Mouse (Mus musculus) limb, embryonic 11.5 days (tissue): ENCODE measurements around the gene Atg101. TPM values are rescaled to one million over a fixed set of nuclear protein-coding genes. Genes with fewer than 3 reads are reported as not detected.

Experiments
- ATAC-seq: fragments of 200-750 bp; cut with Nextera tagmentation; 2 replicates; pipeline ENCODE4 v1.8.0; 2017; ENCODE audit warnings: low read depth; ENCODE audit not compliant: insufficient number of reproducible peaks, low FRiP score, low TSS enrichment
- DNase-seq: peaks from one replicate; pipeline ENCODE4 v3.0.0-alpha.2; 2015; ENCODE audit warnings: low spot score
- H3K27ac ChIP-seq: fragments of 300-500 bp; sonication (generic); replicated peaks from 2 replicates; pipeline ENCODE4 v1.5.1; 2014; ENCODE audit warnings: low read depth, mild to moderate bottlenecking, low read length
- H3K27me3 ChIP-seq: fragments of 300-500 bp; sonication (generic); 2 replicates; pipeline ENCODE4 v1.6.1; 2014; ENCODE audit warnings: mild to moderate bottlenecking, low read length, mixed read lengths; ENCODE audit not compliant: control insufficient read depth, insufficient read depth
- H3K36me3 ChIP-seq: fragments of 300-500 bp; sonication (generic); 2 replicates; pipeline ENCODE4 v1.6.1; 2014; ENCODE audit warnings: mild to moderate bottlenecking, low read length, moderate library complexity, mixed read lengths; ENCODE audit not compliant: control insufficient read depth, insufficient read depth
- H3K4me1 ChIP-seq: fragments of 300-500 bp; sonication (generic); 2 replicates; pipeline ENCODE4 v1.6.1; 2014; ENCODE audit warnings: low read length, mixed read lengths; ENCODE audit not compliant: control insufficient read depth, insufficient read depth
- H3K4me2 ChIP-seq: fragments of 300-500 bp; sonication (generic); 2 replicates; pipeline ENCODE4 v1.6.1; 2014; ENCODE audit warnings: low read depth, mild to moderate bottlenecking, moderate library complexity; ENCODE audit not compliant: severe bottlenecking
- H3K4me3 ChIP-seq: fragments of 300-500 bp; sonication (generic); 2 replicates; pipeline ENCODE4 v1.5.1; 2014; ENCODE audit warnings: low read depth, low read length
- H3K9ac ChIP-seq: fragments of 300-500 bp; sonication (generic); 2 replicates; pipeline ENCODE4 v1.6.1; 2014; ENCODE audit warnings: mild to moderate bottlenecking, low read length
- H3K9me3 ChIP-seq: fragments of 300-500 bp; sonication (generic); 2 replicates; pipeline ENCODE4 v1.6.1; 2016; ENCODE audit warnings: low read length; ENCODE audit not compliant: control insufficient read depth
- WGBS: fragments of 180-500 bp; shearing (Covaris S2); extraction: QIAGEN DNeasy Blood & Tissue Kit; methylation state at CpG from one replicate; pipeline ENCODE4 v1.1.7; 2014; 5-methylcytosine and 5-hydroxymethylcytosine counted together
- polyA plus RNA-seq: library from polyadenylated mRNA; unstranded; fragments of >200 nt; fragmentation: Nextera tagmentation; extraction: Ambion mirVana; gene quantifications from 2 replicates; pipeline ENCODE4 v1.2.1, GENCODE M21; 2014

The Atg101 gene
- polyA plus RNA-seq, 1 experiment from 2014 or later, result 73.1 TPM

- H3K9ac ChIP-seq, result no peak overlapping the region
- no peak overlapping the region for H3K4me3 ChIP-seq
- ATAC-seq (no peak), DNase-seq (no peak)
- H3K27me3 ChIP-seq, result 0 out of 2 replicates have a peak, but pooled peaks cover 2% of the 10 kb centered on the region
- no peak overlapping the region for H3K4me2 ChIP-seq
- H3K27ac ChIP-seq, result no peak overlapping the region
- WGBS, result 85% methylated on average over 5 of the region's 5 CpGs
- H3K4me1 ChIP-seq, result peaks cover 11% of the 10 kb centered on the region
- no peaks in the 10 kb centered on the region; the same call in 1 of the 2 replicates for H3K36me3 ChIP-seq
- no peaks in the 10 kb centered on the region for H3K9me3 ChIP-seq
Observed at GRCm38 (mm10) chr15:101251930-101252329, 32.1 kb upstream of the Atg101 start.

- peaks cover 11% of the 10 kb centered on the region for H3K4me1 ChIP-seq
Observed at GRCm38 (mm10) chr15:101252614-101253013, 31.5 kb upstream of the Atg101 start.

GRCm38 (mm10) chr15:101253563-101253885 lies 30.5 kb upstream of the Atg101 start:
- ATAC-seq (no peak), DNase-seq (no peak)
- H3K9me3 ChIP-seq, result no peaks in the 10 kb centered on the region
- no peak overlapping the region for H3K27ac ChIP-seq
- H3K4me3 ChIP-seq, result peak overlapping the region; percentile 58
- peak overlapping the region; percentile 79; the same call in 1 of the 2 replicates for H3K9ac ChIP-seq
- H3K27me3 ChIP-seq, result 0 out of 2 replicates have a peak, but pooled peaks cover 2% of the 10 kb centered on the region
- no peaks in the 10 kb centered on the region; the same call in 1 of the 2 replicates for H3K36me3 ChIP-seq
- peaks cover 11% of the 10 kb centered on the region for H3K4me1 ChIP-seq
- WGBS, result 36% methylated on average over 3 of the region's 3 CpGs
- peak overlapping the region; percentile 94 for H3K4me2 ChIP-seq

More at GRCm38 (mm10) chr15:101252614-101253013, 31.5 kb upstream of the Atg101 start:
- no peak overlapping the region for H3K4me3 ChIP-seq
- no peak for DNase-seq
- H3K27me3 ChIP-seq, result 0 out of 2 replicates have a peak, but pooled peaks cover 2% of the 10 kb centered on the region
- no peaks in the 10 kb centered on the region; the same call in 1 of the 2 replicates for H3K36me3 ChIP-seq
- WGBS, result 87% methylated on average over 6 of the region's 6 CpGs
- no peak for ATAC-seq
- no peaks in the 10 kb centered on the region for H3K9me3 ChIP-seq
- no peak overlapping the region for H3K9ac ChIP-seq
- H3K27ac ChIP-seq, result no peak overlapping the region
- H3K4me2 ChIP-seq, result no peak overlapping the region

- Histone ChIP-seq H3K36me3 (no peaks in the 10 kb centered on the region; the same call in 1 of the 2 replicates), H3K4me1 (peaks cover 11% of the 10 kb centered on the region), H3K9me3 (no peaks in the 10 kb centered on the region), H3K27ac (no peak within 1 kb of the TSS), H3K4me3 (peak within 1 kb of the TSS; percentile 58), H3K27me3 (0 out of 2 replicates have a peak, but pooled peaks cover 2% of the 10 kb centered on the region), H3K4me2 (peak within 1 kb of the TSS; percentile 94), H3K9ac (peak within 1 kb of the TSS; percentile 79)
- DNase-seq (peak; percentile 65), ATAC-seq (0 out of 2 replicates have a peak, but pooled peaks have one; percentile 28)
- WGBS, result 1% methylated on average over 60 of the region's 82 CpGs
Observed at GRCm38 (mm10) chr15:101253886-101254795, 29.9 kb upstream of the Atg101 start, which contains the start of gene Nr4a1. Nr4a1 (plus strand) TSS chr15:101254269.

GRCm38 (mm10) chr15:101255842-101256462 lies 28.1 kb upstream of the Atg101 start:
- Histone ChIP-seq H3K4me2 (no peak overlapping the region), H3K36me3 (no peaks in the 10 kb centered on the region; the same call in 1 of the 2 replicates), H3K9me3 (no peaks in the 10 kb centered on the region), H3K27ac (no peak overlapping the region), H3K4me3 (no peak overlapping the region), H3K4me1 (peaks cover 11% of the 10 kb centered on the region), H3K27me3 (0 out of 2 replicates have a peak, but pooled peaks cover 2% of the 10 kb centered on the region), H3K9ac (no peak overlapping the region)
- DNase-seq, result no peak
- no peak for ATAC-seq
- WGBS, result 89% methylated on average over 7 of the region's 7 CpGs

- H3K4me2 ChIP-seq, result no peak overlapping the region
- H3K4me3 ChIP-seq, result no peak overlapping the region
- no peaks in the 10 kb centered on the region; the same call in 1 of the 2 replicates for H3K36me3 ChIP-seq
- 0 out of 2 replicates have a peak, but pooled peaks cover 2% of the 10 kb centered on the region for H3K27me3 ChIP-seq
- WGBS, result 79% methylated on average over 14 of the region's 14 CpGs
- H3K4me1 ChIP-seq, result peaks cover 11% of the 10 kb centered on the region
- H3K9me3 ChIP-seq, result no peaks in the 10 kb centered on the region
- no peak for DNase-seq
- H3K27ac ChIP-seq, result no peak overlapping the region
- H3K9ac ChIP-seq, result no peak overlapping the region
- ATAC-seq, result no peak
Observed at GRCm38 (mm10) chr15:101256463-101257206, 27.4 kb upstream of the Atg101 start.

- Histone ChIP-seq H3K4me1 (peaks cover 13% of the 10 kb centered on the region), H3K4me3 (no peak overlapping the region), H3K27ac (no peak overlapping the region), H3K9ac (no peak overlapping the region), H3K4me2 (no peak overlapping the region), H3K36me3 (no peaks in the 10 kb centered on the region; the same call in 1 of the 2 replicates), H3K9me3 (no peaks in the 10 kb centered on the region), H3K27me3 (0 out of 2 replicates have a peak, but pooled peaks cover 2% of the 10 kb centered on the region)
- DNase-seq (no peak), ATAC-seq (no peak)
- WGBS, result 85% methylated on average over 11 of the region's 11 CpGs
Observed at GRCm38 (mm10) chr15:101258420-101258819, 25.7 kb upstream of the Atg101 start.

GRCm38 (mm10) chr15:101259922-101260321 lies 24.1 kb upstream of the Atg101 start:
- WGBS, result 82% methylated on average over 3 of the region's 3 CpGs
- Histone ChIP-seq H3K4me1 (peaks cover 5% of the 10 kb centered on the region), H3K36me3 (no peaks in the 10 kb centered on the region; the same call in 1 of the 2 replicates), H3K4me2 (no peak overlapping the region), H3K9ac (no peak overlapping the region), H3K4me3 (no peak overlapping the region), H3K9me3 (no peaks in the 10 kb centered on the region), H3K27ac (no peak overlapping the region), H3K27me3 (no peaks in the 10 kb centered on the region)
- ATAC-seq (no peak), DNase-seq (no peak)
